Mouse (Mus musculus): ENCODE data around the gene Cdk2.

The Cdk2 gene

DNA sequence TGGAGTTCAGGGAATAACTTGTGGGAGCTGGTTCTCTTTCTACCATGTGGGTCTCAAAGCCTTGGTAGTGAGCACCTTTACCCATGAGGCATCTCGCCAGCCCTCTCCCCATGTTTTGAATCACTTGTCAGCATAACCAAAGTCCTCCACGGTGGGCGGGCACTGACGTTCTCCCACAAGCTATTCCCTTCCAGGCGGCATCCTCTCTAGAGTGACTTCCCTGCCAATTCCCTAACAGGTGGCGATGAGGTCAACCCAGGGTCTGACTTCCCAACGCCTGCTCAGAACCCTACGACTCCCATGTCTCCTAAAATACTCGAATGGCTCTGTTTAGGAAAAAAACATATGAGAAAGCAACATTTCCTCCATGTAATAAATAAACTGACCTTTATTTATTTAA lies 47.0 kb downstream of the Cdk2 start:
- in situ Hi-C loops (cut with MboI; ENCODE audit: low sequenced_read_pairs) = no loop called here

GRCm38 (mm10) chr10:128656731-128657130 lies 48.1 kb downstream of the Cdk2 start:
- in situ Hi-C loops (cut with MboI; ENCODE audit: low sequenced_read_pairs) = no loop called here

GRCm38 (mm10) chr10:128655254-128655653 lies 49.6 kb downstream of the Cdk2 start:
- in situ Hi-C loops (cut with MboI; ENCODE audit: low sequenced_read_pairs) = no loop called here

- in situ Hi-C loops (cut with MboI; ENCODE audit: low sequenced_read_pairs) = no loop called here
Measured at GRCm38 (mm10) chr10:128653866-128654265, 51.0 kb downstream of the Cdk2 start.
